In genomic region chr13:112160173-112160641, GRCm38 (mm10) we compare ENCODE assay signal across 7 mouse cellular contexts.
DNase-seq lines count a peak whose midpoint lies in the region; ATAC-seq and TF ChIP-seq lines count a peak whose summit lies in the region.

No protein-coding gene starts in this region.

- WGBS in heart, postnatal 0 days: 46% methylated on average over 2 of the region's 2 CpGs
- WGBS in liver, postnatal 0 days (ENCODE audit: insufficient replicate concordance): 78% methylated on average over 2 of the region's 2 CpGs

- H3K4me2 ChIP-seq in heart, postnatal 0 days (ENCODE audit: low read depth, low read length): no peak overlapping the region
- no peak overlapping the region for H3K4me2 ChIP-seq in liver, postnatal 0 days (ENCODE audit: low read depth, low read length)

- H3K27ac ChIP-seq in heart, postnatal 0 days (ENCODE audit: low read depth): peak overlapping the region; percentile 72
- no peak overlapping the region for H3K27ac ChIP-seq in liver, postnatal 0 days (ENCODE audit: low read depth)

- H3K4me3 ChIP-seq in heart, postnatal 0 days (ENCODE audit: low read depth, low read length): no peak overlapping the region
- H3K4me3 ChIP-seq in liver, postnatal 0 days (ENCODE audit: low read depth, low read length): no peak overlapping the region

- peaks cover 22% of the 10 kb centered on the region for H3K4me1 ChIP-seq in heart, postnatal 0 days (ENCODE audit: control insufficient read depth, insufficient read depth)
- H3K4me1 ChIP-seq in liver, postnatal 0 days (ENCODE audit: insufficient read depth): no peaks in the 10 kb centered on the region

- ATAC-seq in heart, postnatal 0 days (ENCODE audit: insufficient read depth, low read depth): peak; percentile 78
- ATAC-seq in liver, postnatal 0 days: no peak

- H3K9me3 ChIP-seq in heart, postnatal 0 days (replicated peaks; ENCODE audit: control insufficient read depth, low read length): no peaks in the 10 kb centered on the region
- no peaks in the 10 kb centered on the region for H3K9me3 ChIP-seq in liver, postnatal 0 days (ENCODE audit: low read length)

- no peak overlapping the region for H3K9ac ChIP-seq in heart, postnatal 0 days (replicated peaks; ENCODE audit: low read depth, low read length)
- H3K9ac ChIP-seq in liver, postnatal 0 days (replicated peaks): no peak overlapping the region

- no peaks in the 10 kb centered on the region for H3K36me3 ChIP-seq in heart, postnatal 0 days (replicated peaks; ENCODE audit: control insufficient read depth, insufficient read depth, low read length)
- no peaks in the 10 kb centered on the region for H3K36me3 ChIP-seq in liver, postnatal 0 days (replicated peaks; ENCODE audit: insufficient read depth, low read length)

- no peak for TF ChIP-seq CTCF in heart, postnatal 0 days (IDR thresholded peaks at IDR 0.05; ENCODE audit: low read depth)
- no peak for TF ChIP-seq CTCF in liver, postnatal 0 days (IDR thresholded peaks at IDR 0.05; ENCODE audit: low read depth)

- H3K27me3 ChIP-seq in heart, postnatal 0 days (ENCODE audit: control insufficient read depth, insufficient read depth, low read length): no peaks in the 10 kb centered on the region
- no peaks in the 10 kb centered on the region for H3K27me3 ChIP-seq in liver, postnatal 0 days (ENCODE audit: insufficient read depth, low read length)

- TF ChIP-seq EP300 in heart, postnatal 0 days (IDR thresholded peaks at IDR 0.05; ENCODE audit: low read depth): no peak
- no peak for TF ChIP-seq EP300 in liver, postnatal 0 days (IDR thresholded peaks at IDR 0.05; ENCODE audit: low read depth)

- peak; percentile 48 to 81 for DNase-seq in layer of hippocampus, postnatal 14 days (ENCODE audit: low spot score in 2 of 2)
- no peak for DNase-seq in layer of hippocampus, postnatal 25 days (ENCODE audit: extremely low spot score in 1 of 2, low spot score in 1 of 2)
- peak; percentile 30 for DNase-seq in gastrocnemius, postnatal 10 days
- peak; percentile 71 for DNase-seq in heart, postnatal 0 days (ENCODE audit: low spot score)
- peak; percentile 83 for DNase-seq in retina, embryonic 14.5 days (ENCODE audit: low spot score)
- DNase-seq in liver, postnatal 0 days: no peak
- DNase-seq in thymus, postnatal 4 days: no peak

Comparison
In these comparisons a context has a peak if more than half of its experiments do, and no peak if none do; other contexts are left out.
1. DNase-seq: peak in layer of hippocampus, postnatal 14 days (2 of 2), gastrocnemius, postnatal 10 days (single experiment), heart, postnatal 0 days (single experiment) and retina, embryonic 14.5 days (single experiment); none in layer of hippocampus, postnatal 25 days (0 of 2), liver, postnatal 0 days (single experiment) and thymus, postnatal 4 days (single experiment).